Mouse (Mus musculus): ENCODE data around the gene Klhl10. TPM values are rescaled to one million over a fixed set of nuclear protein-coding genes. Genes with fewer than 3 reads are reported as not detected.

Gene Klhl10
- total and polyA plus RNA-seq, 2 experiments from 2014 or later, result 0.34 TPM; not detected in 1

GRCm38 (mm10) chr11:100471352-100472196, 29.9 kb downstream of the Klhl10 start:
- ATAC-seq (ENCODE audit: insufficient read depth, low read depth) (peak; percentile 1; the same call in 1 of the 2 replicates), DNase-seq (ENCODE audit: low spot score) (no peak)
- TF ChIP-seq EP300 (IDR thresholded peaks at IDR 0.05; ENCODE audit: low read depth) (no peak), CTCF (IDR thresholded peaks at IDR 0.05; ENCODE audit: low read depth) (no peak)

GRCm38 (mm10) chr11:100472197-100472934, 30.6 kb downstream of the Klhl10 start, which contains the start of gene Klhl11:
Klhl11 (minus strand) TSS chr11:100472741.
- DNase-seq (ENCODE audit: low spot score) (peak; percentile 95), ATAC-seq (ENCODE audit: insufficient read depth, low read depth) (peak; percentile 97)
- H3K4me2 ChIP-seq (ENCODE audit: low read depth, low read length), result peak within 1 kb of the TSS; percentile 99
- H3K4me1 ChIP-seq (ENCODE audit: control insufficient read depth, insufficient read depth), result peaks cover 16% of the 10 kb centered on the region
- H3K27ac ChIP-seq (ENCODE audit: low read depth), result peak within 1 kb of the TSS; percentile 87
- no peaks in the 10 kb centered on the region for H3K9me3 ChIP-seq (replicated peaks; ENCODE audit: control insufficient read depth, low read length)
- peaks cover 13% of the 10 kb centered on the region for H3K36me3 ChIP-seq (replicated peaks; ENCODE audit: control insufficient read depth, insufficient read depth, low read length)
- under 1% methylated on average over 83 of the region's 83 CpGs for WGBS
- peak within 1 kb of the TSS; percentile 100 for H3K4me3 ChIP-seq (ENCODE audit: low read depth, low read length)
- TF ChIP-seq EP300 (IDR thresholded peaks at IDR 0.05; ENCODE audit: low read depth), result 0 out of 2 replicates have a peak, but pooled peaks have one; percentile 17
- peak; percentile 69 for TF ChIP-seq CTCF (IDR thresholded peaks at IDR 0.05; ENCODE audit: low read depth)
- H3K27me3 ChIP-seq (ENCODE audit: control insufficient read depth, insufficient read depth, low read length), result no peaks in the 10 kb centered on the region
- peak within 1 kb of the TSS; percentile 95 for H3K9ac ChIP-seq (replicated peaks; ENCODE audit: low read depth, low read length)

More at GRCm38 (mm10) chr11:100471352-100472196, 29.9 kb downstream of the Klhl10 start:
- Histone ChIP-seq H3K36me3 (replicated peaks; ENCODE audit: control insufficient read depth, insufficient read depth, low read length) (peaks cover 7% of the 10 kb centered on the region; the same call in 1 of the 2 replicates), H3K4me3 (ENCODE audit: low read depth, low read length) (peak overlapping the region; percentile 100), H3K9ac (replicated peaks; ENCODE audit: low read depth, low read length) (peak overlapping the region; percentile 95), H3K27me3 (ENCODE audit: control insufficient read depth, insufficient read depth, low read length) (no peaks in the 10 kb centered on the region), H3K4me1 (ENCODE audit: control insufficient read depth, insufficient read depth) (peaks cover 16% of the 10 kb centered on the region), H3K4me2 (ENCODE audit: low read depth, low read length) (peak overlapping the region; percentile 99), H3K27ac (ENCODE audit: low read depth) (peak overlapping the region; percentile 87; the same call in 1 of the 2 replicates), H3K9me3 (replicated peaks; ENCODE audit: control insufficient read depth, low read length) (no peaks in the 10 kb centered on the region)
- WGBS, result 5% methylated on average over 30 of the region's 30 CpGs

GRCm38 (mm10) chr11:100472935-100473295, 31.2 kb downstream of the Klhl10 start:
- peaks cover 17% of the 10 kb centered on the region for H3K36me3 ChIP-seq (replicated peaks; ENCODE audit: control insufficient read depth, insufficient read depth, low read length)
- TF ChIP-seq CTCF (IDR thresholded peaks at IDR 0.05; ENCODE audit: low read depth), result no peak
- TF ChIP-seq EP300 (IDR thresholded peaks at IDR 0.05; ENCODE audit: low read depth), result no peak
- peaks cover 16% of the 10 kb centered on the region for H3K4me1 ChIP-seq (ENCODE audit: control insufficient read depth, insufficient read depth)
- 0 out of 2 replicates have a peak overlapping the region, but pooled peaks have one; percentile 87 for H3K27ac ChIP-seq (ENCODE audit: low read depth)
- DNase-seq (ENCODE audit: low spot score), result no peak
- 32% methylated on average over 5 of the region's 5 CpGs for WGBS
- H3K4me3 ChIP-seq (ENCODE audit: low read depth, low read length), result peak overlapping the region; percentile 100; the same call in 1 of the 2 replicates
- no peaks in the 10 kb centered on the region for H3K27me3 ChIP-seq (ENCODE audit: control insufficient read depth, insufficient read depth, low read length)
- H3K9ac ChIP-seq (replicated peaks; ENCODE audit: low read depth, low read length), result no peak overlapping the region
- H3K4me2 ChIP-seq (ENCODE audit: low read depth, low read length), result peak overlapping the region; percentile 99; the same call in 1 of the 2 replicates
- peak; percentile 31 for ATAC-seq (ENCODE audit: insufficient read depth, low read depth)
- H3K9me3 ChIP-seq (replicated peaks; ENCODE audit: control insufficient read depth, low read length), result no peaks in the 10 kb centered on the region

GRCm38 (mm10) chr11:100476281-100476680, 34.6 kb downstream of the Klhl10 start:
- TF ChIP-seq CTCF (IDR thresholded peaks at IDR 0.05; ENCODE audit: low read depth) (no peak), EP300 (IDR thresholded peaks at IDR 0.05; ENCODE audit: low read depth) (no peak)
- H3K27ac ChIP-seq (ENCODE audit: low read depth), result no peak overlapping the region
- H3K4me1 ChIP-seq (ENCODE audit: control insufficient read depth, insufficient read depth), result peaks cover 8% of the 10 kb centered on the region
- ATAC-seq (ENCODE audit: insufficient read depth, low read depth) (no peak), DNase-seq (ENCODE audit: low spot score) (no peak)
- H3K9ac ChIP-seq (replicated peaks; ENCODE audit: low read depth, low read length), result no peak overlapping the region
- H3K4me3 ChIP-seq (ENCODE audit: low read depth, low read length), result no peak overlapping the region
- no peaks in the 10 kb centered on the region for H3K27me3 ChIP-seq (ENCODE audit: control insufficient read depth, insufficient read depth, low read length)
- H3K9me3 ChIP-seq (replicated peaks; ENCODE audit: control insufficient read depth, low read length), result no peaks in the 10 kb centered on the region
- H3K4me2 ChIP-seq (ENCODE audit: low read depth, low read length), result no peak overlapping the region
- H3K36me3 ChIP-seq (replicated peaks; ENCODE audit: control insufficient read depth, insufficient read depth, low read length), result peaks cover 47% of the 10 kb centered on the region
- WGBS, result 82% methylated on average over 5 of the region's 5 CpGs

GRCm38 (mm10) chr11:100479152-100479551, 37.4 kb downstream of the Klhl10 start:
- no peak for ATAC-seq (ENCODE audit: insufficient read depth, low read depth)
- H3K4me2 ChIP-seq (ENCODE audit: low read depth, low read length), result no peak overlapping the region
- no peaks in the 10 kb centered on the region for H3K27me3 ChIP-seq (ENCODE audit: control insufficient read depth, insufficient read depth, low read length)
- TF ChIP-seq EP300 (IDR thresholded peaks at IDR 0.05; ENCODE audit: low read depth) (no peak), CTCF (IDR thresholded peaks at IDR 0.05; ENCODE audit: low read depth) (no peak)
- H3K4me3 ChIP-seq (ENCODE audit: low read depth, low read length), result no peak overlapping the region
- H3K9me3 ChIP-seq (replicated peaks; ENCODE audit: control insufficient read depth, low read length), result no peaks in the 10 kb centered on the region
- 61% methylated on average over 7 of the region's 7 CpGs for WGBS
- no peak for DNase-seq (ENCODE audit: low spot score)
- no peak overlapping the region for H3K9ac ChIP-seq (replicated peaks; ENCODE audit: low read depth, low read length)
- H3K4me1 ChIP-seq (ENCODE audit: control insufficient read depth, insufficient read depth), result no peaks in the 10 kb centered on the region
- H3K27ac ChIP-seq (ENCODE audit: low read depth), result no peak overlapping the region
- peaks cover 71% of the 10 kb centered on the region for H3K36me3 ChIP-seq (replicated peaks; ENCODE audit: control insufficient read depth, insufficient read depth, low read length)

Data from heart, postnatal 0 days (tissue).